Mouse (Mus musculus): ENCODE results near the gene Rfx4. TPM values are rescaled to one million over a fixed set of nuclear protein-coding genes. Genes with fewer than 3 reads are reported as not detected.

Rfx4 gene
- polyA plus RNA-seq (2011; ENCODE audit: insufficient read depth, insufficient read length, low replicate concordance, missing spikeins) = not detected in 2 replicates

GRCm38 (mm10) chr10:84755786-84756203 is at the start of gene Rfx4:
TSS of gene Rfx4 (plus strand) at chr10:84756062.
- Histone ChIP-seq H3K27ac (ENCODE audit: control insufficient read depth, insufficient read depth, low read depth, low read length, poor library complexity) (no peak within 1 kb of the TSS), H3K4me1 (ENCODE audit: control insufficient read depth, insufficient read depth, low read length) (no peaks in the 10 kb centered on the region; the same call in 1 of the 2 replicates), H3K4me3 (replicated peaks; ENCODE audit: control insufficient read depth, low read depth, low read length) (no peak within 1 kb of the TSS)
- 3% methylated on average over 24 of the region's 24 CpGs for WGBS
- no peak for TF ChIP-seq CTCF (IDR thresholded peaks at IDR 0.05; ENCODE audit: control insufficient read depth, insufficient read depth, low read length)

- Histone ChIP-seq H3K4me1 (ENCODE audit: control insufficient read depth, insufficient read depth, low read length) (no peaks in the 10 kb centered on the region), H3K27ac (ENCODE audit: control insufficient read depth, insufficient read depth, low read depth, low read length, poor library complexity) (no peak overlapping the region), H3K4me3 (replicated peaks; ENCODE audit: control insufficient read depth, low read depth, low read length) (no peak overlapping the region)
- TF ChIP-seq POLR2A (IDR thresholded peaks at IDR 0.05; ENCODE audit: borderline replicate concordance, control insufficient read depth, low read depth, low read length) = no peak
- no peak for TF ChIP-seq CTCF (IDR thresholded peaks at IDR 0.05; ENCODE audit: control insufficient read depth, insufficient read depth, low read length)
- 92% methylated on average over 8 of the region's 8 CpGs for WGBS
Measured at GRCm38 (mm10) chr10:84706543-84706942, 49.3 kb upstream of the Rfx4 start.

- Histone ChIP-seq H3K4me1 (ENCODE audit: control insufficient read depth, insufficient read depth, low read length) (no peaks in the 10 kb centered on the region), H3K4me3 (replicated peaks; ENCODE audit: control insufficient read depth, low read depth, low read length) (no peak overlapping the region), H3K27ac (ENCODE audit: control insufficient read depth, insufficient read depth, low read depth, low read length, poor library complexity) (no peak overlapping the region)
- TF ChIP-seq CTCF (IDR thresholded peaks at IDR 0.05; ENCODE audit: control insufficient read depth, insufficient read depth, low read length) (no peak), POLR2A (IDR thresholded peaks at IDR 0.05; ENCODE audit: borderline replicate concordance, control insufficient read depth, low read depth, low read length) (no peak)
- WGBS = 88% methylated on average over 6 of the region's 6 CpGs
Measured at GRCm38 (mm10) chr10:84707226-84707625, 48.6 kb upstream of the Rfx4 start.

- Histone ChIP-seq H3K27ac (ENCODE audit: control insufficient read depth, insufficient read depth, low read depth, low read length, poor library complexity) (no peak overlapping the region), H3K4me3 (replicated peaks; ENCODE audit: control insufficient read depth, low read depth, low read length) (no peak overlapping the region), H3K4me1 (ENCODE audit: control insufficient read depth, insufficient read depth, low read length) (no peaks in the 10 kb centered on the region)
- WGBS = 83% methylated on average over 14 of the region's 14 CpGs
- no peak for TF ChIP-seq POLR2A (IDR thresholded peaks at IDR 0.05; ENCODE audit: borderline replicate concordance, control insufficient read depth, low read depth, low read length)
- no peak for TF ChIP-seq CTCF (IDR thresholded peaks at IDR 0.05; ENCODE audit: control insufficient read depth, insufficient read depth, low read length)
Measured at GRCm38 (mm10) chr10:84707752-84708530, 47.9 kb upstream of the Rfx4 start.

- WGBS = 84% methylated on average over 4 of the region's 4 CpGs
- H3K4me1 ChIP-seq (ENCODE audit: control insufficient read depth, insufficient read depth, low read length) = no peaks in the 10 kb centered on the region
- no peak overlapping the region for H3K4me3 ChIP-seq (replicated peaks; ENCODE audit: control insufficient read depth, low read depth, low read length)
- no peak overlapping the region for H3K27ac ChIP-seq (ENCODE audit: control insufficient read depth, insufficient read depth, low read depth, low read length, poor library complexity)
- TF ChIP-seq CTCF (IDR thresholded peaks at IDR 0.05; ENCODE audit: control insufficient read depth, insufficient read depth, low read length) (no peak), POLR2A (IDR thresholded peaks at IDR 0.05; ENCODE audit: borderline replicate concordance, control insufficient read depth, low read depth, low read length) (no peak)
Measured at GRCm38 (mm10) chr10:84710192-84710591, 45.7 kb upstream of the Rfx4 start.

GRCm38 (mm10) chr10:84710827-84711226 is 45.0 kb upstream of the Rfx4 start:
- 85% methylated on average over 4 of the region's 4 CpGs for WGBS
- no peak for TF ChIP-seq CTCF (IDR thresholded peaks at IDR 0.05; ENCODE audit: control insufficient read depth, insufficient read depth, low read length)
- no peak for TF ChIP-seq POLR2A (IDR thresholded peaks at IDR 0.05; ENCODE audit: borderline replicate concordance, control insufficient read depth, low read depth, low read length)
- no peak overlapping the region for H3K4me3 ChIP-seq (replicated peaks; ENCODE audit: control insufficient read depth, low read depth, low read length)
- no peak overlapping the region for H3K27ac ChIP-seq (ENCODE audit: control insufficient read depth, insufficient read depth, low read depth, low read length, poor library complexity)
- H3K4me1 ChIP-seq (ENCODE audit: control insufficient read depth, insufficient read depth, low read length) = no peaks in the 10 kb centered on the region

GRCm38 (mm10) chr10:84711479-84711878 is 44.4 kb upstream of the Rfx4 start:
- no peaks in the 10 kb centered on the region for H3K4me1 ChIP-seq (ENCODE audit: control insufficient read depth, insufficient read depth, low read length)
- TF ChIP-seq POLR2A (IDR thresholded peaks at IDR 0.05; ENCODE audit: borderline replicate concordance, control insufficient read depth, low read depth, low read length) = no peak
- TF ChIP-seq CTCF (IDR thresholded peaks at IDR 0.05; ENCODE audit: control insufficient read depth, insufficient read depth, low read length) = no peak
- 92% methylated on average over 8 of the region's 8 CpGs for WGBS
- H3K4me3 ChIP-seq (replicated peaks; ENCODE audit: control insufficient read depth, low read depth, low read length) = no peak overlapping the region
- no peak overlapping the region for H3K27ac ChIP-seq (ENCODE audit: control insufficient read depth, insufficient read depth, low read depth, low read length, poor library complexity)

- Histone ChIP-seq H3K27ac (ENCODE audit: control insufficient read depth, insufficient read depth, low read depth, low read length, poor library complexity) (no peak overlapping the region), H3K4me3 (replicated peaks; ENCODE audit: control insufficient read depth, low read depth, low read length) (no peak overlapping the region)
- WGBS = 87% methylated on average over 5 of the region's 5 CpGs
Measured at GRCm38 (mm10) chr10:84711940-84712339, 43.9 kb upstream of the Rfx4 start.

More at GRCm38 (mm10) chr10:84711940-84712339, 43.9 kb upstream of the Rfx4 start:
- no peaks in the 10 kb centered on the region for H3K4me1 ChIP-seq (ENCODE audit: control insufficient read depth, insufficient read depth, low read length)
- TF ChIP-seq CTCF (IDR thresholded peaks at IDR 0.05; ENCODE audit: control insufficient read depth, insufficient read depth, low read length) (no peak), POLR2A (IDR thresholded peaks at IDR 0.05; ENCODE audit: borderline replicate concordance, control insufficient read depth, low read depth, low read length) (no peak)

All from bone marrow, adult 2 months (tissue).